Mouse (Mus musculus) ES-CJ7 (cell line): ENCODE results near the gene Rasa4.
A peak's percentile ranks its signal among the peaks of the same experiment; 100 is the strongest.
"Not testable (repeated sequence)": the region's sequence is repeated elsewhere in the genome, so short reads cannot be mapped to it uniquely, and the experiment has no call there.

Source experiments
- DNase-seq: peaks from one replicate; pipeline ENCODE4 v3.0.0; 2011; ENCODE audit warnings: low read depth, low spot score

Gene Rasa4

DNA sequence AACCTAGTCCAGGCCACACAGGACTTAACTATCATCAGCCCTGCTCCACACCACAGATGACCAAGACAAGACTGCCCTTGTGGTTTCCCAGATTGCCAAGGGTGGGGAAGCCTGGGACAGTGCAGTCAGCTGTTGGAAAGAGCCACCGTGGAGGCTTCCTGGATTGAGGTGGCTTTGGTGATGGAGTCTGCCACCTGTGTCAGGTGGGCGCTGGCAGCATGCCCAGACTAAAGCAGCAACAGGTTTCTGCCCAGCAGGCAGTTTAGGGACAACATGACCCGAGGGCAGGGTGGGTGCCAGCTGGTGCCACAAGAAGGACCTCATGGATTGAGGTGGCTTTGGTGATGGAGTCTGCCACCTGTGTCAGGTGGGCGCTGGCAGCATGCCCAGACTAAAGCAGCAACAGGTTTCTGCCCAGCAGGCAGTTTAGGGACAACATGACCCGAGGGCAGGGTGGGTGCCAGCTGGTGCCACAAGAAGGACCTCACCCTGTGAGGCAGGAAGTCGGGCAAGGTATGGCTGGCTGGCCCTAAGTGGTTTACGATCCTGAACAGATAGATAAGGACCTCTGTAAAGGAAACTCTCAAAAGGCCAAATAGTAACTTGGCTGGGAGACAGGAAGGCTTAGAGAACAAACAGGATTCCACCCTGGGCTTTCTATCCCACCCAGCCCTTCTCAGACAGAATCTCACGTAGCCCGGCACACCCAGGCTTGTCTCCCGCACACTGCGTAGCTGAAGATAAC lies 17.1 kb upstream of the Rasa4 start:
- not testable (repeated sequence) for DNase-seq

DNA sequence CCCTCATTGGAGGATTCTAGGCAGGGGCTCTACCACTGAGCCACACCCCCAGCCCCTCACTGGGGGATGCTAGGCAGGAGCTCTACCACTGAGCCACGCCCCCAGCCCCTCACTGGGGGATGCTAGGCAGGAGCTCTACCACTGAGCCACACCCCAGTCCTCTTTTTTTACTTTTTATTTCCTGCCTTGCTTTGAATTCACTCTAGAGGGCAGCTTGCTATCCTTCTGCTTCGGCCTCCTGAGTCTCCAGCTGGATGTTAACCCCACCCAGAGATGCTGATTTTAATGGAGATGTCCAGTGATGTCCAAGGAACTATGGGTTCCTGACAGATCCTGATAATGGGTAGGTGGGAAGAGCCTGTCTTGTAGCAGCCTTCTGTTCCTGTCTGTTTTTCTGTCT lies 14.3 kb upstream of the Rasa4 start:
- DNase-seq: peak; percentile 75

- peak; percentile 69 for DNase-seq
Measured at GRCm38 (mm10) chr5:136073051-136073450, 10.7 kb upstream of the Rasa4 start.

GRCm38 (mm10) chr5:136073526-136073925 lies 10.2 kb upstream of the Rasa4 start:
- peak; percentile 77 for DNase-seq

GRCm38 (mm10) chr5:136075076-136075475 lies 8.6 kb upstream of the Rasa4 start:
- DNase-seq: no peak

DNA sequence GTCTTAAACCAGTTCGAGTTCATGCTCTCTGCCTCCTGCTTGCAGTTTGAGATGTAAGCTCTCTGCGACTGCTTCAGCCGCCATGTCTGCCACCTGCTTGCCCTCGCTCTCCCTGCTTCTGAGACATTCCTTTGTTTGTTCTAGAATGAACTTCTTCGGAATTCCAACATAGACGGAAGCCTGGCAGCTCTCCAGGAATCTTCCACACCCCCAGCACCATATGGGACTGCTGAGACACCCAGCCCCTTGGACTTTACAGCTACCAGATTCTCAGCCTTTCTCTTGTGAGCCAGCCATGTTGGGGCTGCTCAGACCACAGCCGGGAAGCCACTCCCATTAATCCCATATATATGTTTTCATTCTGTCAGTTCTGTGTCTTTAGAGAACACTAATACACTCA lies 7.4 kb upstream of the Rasa4 start:
- peak; percentile 52 for DNase-seq

GRCm38 (mm10) chr5:136077001-136077550 lies 6.6 kb upstream of the Rasa4 start:
- no peak for DNase-seq

- no peak for DNase-seq
Measured at GRCm38 (mm10) chr5:136078136-136078535, 5.6 kb upstream of the Rasa4 start.

GRCm38 (mm10) chr5:136082345-136082744 lies 1.4 kb upstream of the Rasa4 start:
- peak; percentile 71 for DNase-seq

- DNase-seq: peak; percentile 56
Measured at GRCm38 (mm10) chr5:136084144-136084881, 597 bp downstream of the Rasa4 start.

DNA sequence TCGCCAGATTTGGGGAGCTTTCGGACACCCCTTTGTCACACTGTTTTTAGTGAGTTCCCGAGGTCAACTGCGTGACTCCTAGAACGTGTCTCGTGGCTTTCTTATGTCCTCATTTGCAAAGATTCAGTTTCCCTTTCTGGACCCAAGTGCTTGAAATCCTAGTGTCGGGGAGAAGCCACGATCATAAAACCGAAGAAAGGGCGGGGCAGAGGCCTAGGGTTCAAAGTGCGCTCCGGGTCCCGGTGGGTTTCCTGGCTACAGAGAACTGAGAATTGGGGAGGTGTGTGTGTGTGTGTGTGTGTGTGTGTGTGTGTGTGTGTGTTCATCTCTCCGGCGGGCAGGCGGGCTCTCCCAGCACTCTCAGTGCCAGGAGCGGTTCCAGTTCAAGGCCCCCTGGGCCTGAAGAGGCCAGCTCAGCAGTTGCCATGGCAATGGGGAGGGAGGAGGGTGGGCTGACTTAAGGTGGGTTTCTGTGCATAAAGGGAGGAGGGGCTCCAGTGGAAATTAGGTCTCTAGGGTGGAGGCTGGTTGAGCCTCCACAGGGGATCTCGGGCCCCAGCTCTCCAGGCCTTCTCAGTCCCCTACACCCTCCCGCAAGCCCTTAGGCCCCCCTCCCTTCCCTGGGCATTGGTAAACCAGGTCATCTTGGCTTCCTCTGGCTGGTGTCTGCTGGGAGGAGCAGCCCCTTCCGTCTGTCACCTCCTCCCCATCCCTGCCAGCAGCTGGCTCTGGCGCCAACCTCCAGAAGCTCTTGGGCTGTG lies 1.4 kb downstream of the Rasa4 start:
- peak; percentile 68 for DNase-seq

DNA sequence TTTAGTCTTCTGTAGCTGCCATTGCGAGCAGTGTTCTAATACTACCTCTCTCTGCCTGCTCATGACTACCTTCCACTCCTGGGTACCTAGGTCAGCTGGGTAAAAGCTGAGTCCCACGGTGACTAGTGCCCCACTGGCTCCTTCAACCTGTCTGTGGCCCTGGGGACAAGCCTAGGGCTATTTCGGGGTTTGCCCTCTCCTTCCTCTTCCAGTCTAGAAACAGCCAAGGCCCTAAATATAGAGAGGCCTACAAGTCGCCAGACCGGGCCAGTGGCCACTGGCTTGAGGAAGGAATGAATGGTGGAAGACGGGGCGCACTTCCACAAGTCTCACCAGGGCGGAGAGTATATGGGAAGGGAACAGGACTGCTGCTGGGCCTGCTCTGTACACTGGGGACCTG lies 2.6 kb downstream of the Rasa4 start:
- no peak for DNase-seq

GRCm38 (mm10) chr5:136088821-136089575 lies 5.3 kb downstream of the Rasa4 start:
- DNase-seq: peak; percentile 61

DNA sequence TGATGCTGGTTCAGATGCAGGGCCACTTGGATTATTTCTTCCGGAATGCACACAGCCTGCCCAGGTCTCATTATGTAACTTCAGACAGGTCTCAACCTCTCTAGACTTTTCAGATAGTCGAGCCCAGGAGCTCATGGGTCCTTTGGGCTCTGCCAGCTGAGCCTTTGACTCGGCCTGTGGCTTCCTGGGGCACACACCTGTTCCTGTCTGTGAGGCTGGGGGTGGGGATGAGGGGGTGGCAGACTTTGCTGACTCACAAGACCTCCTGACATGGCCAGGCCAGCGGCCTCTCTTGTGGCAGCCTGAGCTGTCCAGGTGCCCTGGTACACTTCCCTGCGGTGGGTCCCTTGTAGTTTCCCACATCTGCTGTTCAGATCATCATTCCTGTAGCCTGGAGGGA lies 8.2 kb downstream of the Rasa4 start:
- DNase-seq: no peak

DNA sequence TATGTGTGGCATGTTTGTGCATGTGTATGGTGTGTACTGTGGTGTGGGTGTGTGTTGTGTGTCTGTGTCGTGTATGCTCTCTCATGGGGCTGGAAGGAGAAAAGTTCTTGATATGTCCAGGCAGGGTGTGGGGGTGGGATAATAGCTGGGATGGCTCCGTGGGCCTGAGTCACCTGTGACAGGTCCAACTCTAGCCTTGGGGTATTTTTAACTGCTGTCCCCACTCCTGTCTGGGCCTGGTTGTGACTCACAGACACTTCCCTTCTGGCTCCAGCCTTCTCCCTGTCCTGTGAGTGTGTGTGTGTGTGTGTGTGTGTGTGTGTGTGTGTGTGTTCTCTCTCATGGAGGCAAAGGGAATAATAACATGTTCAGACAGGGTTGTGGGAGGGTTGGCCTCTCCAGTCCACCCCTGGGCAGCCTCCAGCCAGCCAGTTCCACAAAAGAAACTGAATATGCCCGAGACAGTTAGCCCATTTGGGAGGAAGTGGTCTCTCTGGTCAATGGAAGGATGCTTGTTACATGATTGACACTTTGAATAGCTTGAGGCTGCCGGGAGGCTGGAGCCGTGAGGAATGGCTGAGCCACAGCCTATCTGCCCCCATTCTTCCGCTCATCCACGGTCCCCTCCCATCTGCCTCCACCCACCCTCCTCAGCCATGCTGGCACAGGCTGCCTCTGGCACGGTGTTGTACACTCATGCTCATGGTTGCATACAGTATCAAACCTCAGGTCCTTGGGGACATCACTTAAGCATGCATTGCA lies 10.7 kb downstream of the Rasa4 start:
- no peak for DNase-seq

- DNase-seq: no peak
Measured at GRCm38 (mm10) chr5:136095089-136095488, 11.4 kb downstream of the Rasa4 start.

GRCm38 (mm10) chr5:136098536-136098935 lies 14.8 kb downstream of the Rasa4 start:
- DNase-seq: no peak

DNA sequence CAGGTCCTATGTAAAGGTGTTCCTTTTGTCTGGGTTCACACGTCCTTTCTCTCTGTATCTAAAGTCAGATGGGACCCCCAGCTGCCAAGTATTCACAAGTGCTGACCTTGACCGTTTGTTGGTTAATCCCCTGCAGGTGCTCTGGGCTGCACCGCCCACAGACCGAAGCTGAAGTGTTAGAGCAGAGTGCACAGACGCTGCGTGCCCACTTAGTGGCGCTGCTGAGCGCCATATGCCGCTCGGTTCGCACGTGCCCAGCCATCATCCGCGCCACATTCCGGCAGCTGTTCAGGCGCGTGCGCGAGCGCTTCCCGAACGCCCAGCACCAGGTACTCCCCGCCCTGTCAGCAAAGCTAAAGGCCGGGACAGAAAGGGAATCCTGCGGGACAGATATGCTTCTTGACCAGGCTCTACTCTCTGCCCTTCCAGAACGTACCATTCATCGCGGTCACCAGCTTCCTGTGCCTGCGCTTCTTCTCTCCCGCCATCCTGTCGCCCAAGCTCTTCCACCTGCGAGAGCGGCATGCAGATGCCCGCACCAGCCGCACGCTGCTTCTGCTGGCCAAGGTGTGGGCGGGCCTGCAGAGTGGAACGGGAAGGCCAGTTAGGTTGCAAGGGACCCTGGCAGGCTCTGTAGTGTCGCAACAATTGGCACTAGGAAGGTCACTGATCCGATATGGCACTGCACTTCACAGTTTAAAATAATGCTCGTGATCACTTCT lies 18.5 kb downstream of the Rasa4 start:
- DNase-seq: peak; percentile 98

GRCm38 (mm10) chr5:136104511-136104910 lies 20.8 kb downstream of the Rasa4 start:
- peak; percentile 93 for DNase-seq

- no peak for DNase-seq
Measured at GRCm38 (mm10) chr5:136108486-136108885, 24.8 kb downstream of the Rasa4 start.
